Mouse (Mus musculus): ENCODE results near the gene Methig1. TPM values are rescaled to one million over a fixed set of nuclear protein-coding genes. Genes with fewer than 3 reads are reported as not detected.

Gene Methig1
- polyA plus RNA-seq, 1 experiment from 2014 or later: not detected

DNA sequence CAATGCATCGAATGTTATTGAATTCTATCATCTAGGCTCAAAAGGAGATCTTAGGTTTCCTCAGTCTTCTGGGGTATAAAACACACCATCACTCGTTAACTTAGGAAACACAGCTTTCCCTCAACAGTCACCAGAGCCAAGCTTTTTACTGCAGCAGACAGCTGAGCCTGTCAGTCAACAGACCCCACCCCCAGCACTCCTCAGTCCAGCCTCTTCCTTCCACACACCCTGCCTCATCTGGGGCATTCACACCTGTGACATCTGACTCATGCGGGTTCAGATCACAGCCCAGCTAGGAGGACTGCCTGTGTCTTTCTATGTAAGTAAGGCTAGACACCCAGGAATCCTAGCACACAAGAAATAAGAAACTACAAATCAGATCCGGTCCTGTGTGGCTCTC, 61.1 kb downstream of the Methig1 start:
- WGBS: 58% methylated on average over 4 of the region's 4 CpGs
- no peak for ATAC-seq (ENCODE audit: insufficient read depth)
- no peak overlapping the region for H3K4me3 ChIP-seq (ENCODE audit: low read depth, low read length)
- TF ChIP-seq CTCF (IDR thresholded peaks at IDR 0.05; ENCODE audit: low read depth): no peak
- no peaks in the 10 kb centered on the region for H3K27me3 ChIP-seq (ENCODE audit: insufficient read depth, low read length)
- DNase-seq: no peak
- no peak overlapping the region for H3K4me2 ChIP-seq
- peaks cover 18% of the 10 kb centered on the region for H3K36me3 ChIP-seq (ENCODE audit: insufficient read depth)
- H3K9me3 ChIP-seq (ENCODE audit: low read depth, low read length): no peaks in the 10 kb centered on the region
- no peak overlapping the region for H3K9ac ChIP-seq
- H3K27ac ChIP-seq (ENCODE audit: low read depth): no peak overlapping the region
- no peaks in the 10 kb centered on the region for H3K4me1 ChIP-seq (ENCODE audit: insufficient read depth)

DNA sequence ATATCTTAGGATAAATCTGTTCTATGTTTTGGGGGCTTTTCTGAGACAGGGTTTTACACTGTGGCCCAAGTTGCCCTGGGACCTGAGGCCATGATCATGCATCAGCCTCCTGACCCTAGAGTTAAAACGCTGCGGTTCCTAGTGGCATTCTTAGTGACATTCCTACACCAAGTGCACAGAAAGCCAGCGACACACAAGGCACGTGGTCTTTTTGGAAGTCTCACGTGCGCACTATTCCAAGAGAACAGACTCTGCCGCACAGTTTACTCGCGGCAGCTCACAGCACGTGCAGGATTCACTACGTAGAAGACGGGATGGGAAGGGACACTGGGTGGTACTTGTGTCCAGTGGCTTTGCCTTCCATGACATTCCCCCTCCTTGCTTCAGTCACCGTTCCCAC, 62.0 kb downstream of the Methig1 start:
- Histone ChIP-seq H3K9me3 (ENCODE audit: low read depth, low read length) (no peaks in the 10 kb centered on the region), H3K4me1 (ENCODE audit: insufficient read depth) (no peaks in the 10 kb centered on the region)
- 92% methylated on average over 13 of the region's 13 CpGs for WGBS

DNA sequence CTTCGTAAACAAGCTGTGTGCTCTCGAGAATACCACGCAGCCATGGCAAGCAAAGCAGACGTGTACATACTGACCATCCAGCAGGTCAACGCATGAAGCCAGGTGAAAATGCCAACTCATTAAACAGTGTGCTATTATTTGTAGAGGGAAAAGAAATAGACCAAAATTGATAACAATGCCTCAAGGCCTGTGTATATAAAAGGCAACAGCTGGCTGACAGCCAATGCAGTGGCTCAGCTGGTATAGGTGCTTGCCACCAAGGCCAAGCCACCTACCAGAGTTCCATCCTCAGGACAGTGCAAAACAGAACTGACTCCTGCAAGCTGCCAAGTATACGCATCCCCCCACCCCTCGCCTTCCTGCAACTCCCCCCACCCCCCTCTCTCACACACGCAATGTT, 62.7 kb downstream of the Methig1 start:
- DNase-seq: no peak

More for the DNA sequence above, 62.0 kb downstream of the Methig1 start:
- Histone ChIP-seq H3K4me3 (ENCODE audit: low read depth, low read length) (no peak overlapping the region), H3K9ac (no peak overlapping the region), H3K4me2 (no peak overlapping the region), H3K27me3 (ENCODE audit: insufficient read depth, low read length) (no peaks in the 10 kb centered on the region), H3K27ac (ENCODE audit: low read depth) (no peak overlapping the region), H3K36me3 (ENCODE audit: insufficient read depth) (peaks cover 9% of the 10 kb centered on the region)
- DNase-seq: no peak
- ATAC-seq (ENCODE audit: insufficient read depth): no peak
- TF ChIP-seq CTCF (IDR thresholded peaks at IDR 0.05; ENCODE audit: low read depth): no peak

DNA sequence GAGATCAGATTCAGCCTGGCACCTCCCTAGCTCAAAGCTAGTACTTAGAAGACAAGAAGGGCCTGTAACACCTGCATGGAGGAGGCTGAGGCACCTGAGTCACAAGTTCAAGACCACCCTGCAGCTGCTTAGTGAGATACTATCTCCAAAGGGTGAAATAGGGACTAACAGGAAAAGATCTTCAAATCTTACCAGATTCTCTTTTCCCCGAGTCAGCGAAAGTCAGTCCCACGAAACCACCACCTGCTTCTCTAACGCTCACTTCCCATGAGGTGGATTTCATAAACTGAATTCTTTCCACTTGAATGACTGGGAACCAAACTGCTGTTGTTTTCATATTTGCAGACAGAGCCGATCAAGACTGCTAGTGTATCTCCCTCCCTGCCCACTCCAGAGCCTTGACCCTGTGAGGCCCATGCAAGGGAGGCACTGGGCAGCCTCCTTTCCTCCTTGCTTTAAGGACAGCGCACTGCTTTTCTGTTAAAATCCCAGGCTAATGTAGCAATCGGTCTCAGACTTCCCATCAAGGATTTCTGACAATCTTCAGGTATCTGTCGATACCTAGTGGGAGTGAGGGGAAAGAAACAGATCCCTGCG, 65.0 kb downstream of the Methig1 start:
- ATAC-seq (ENCODE audit: insufficient read depth) (no peak), DNase-seq (no peak)
- no peak overlapping the region for H3K27ac ChIP-seq (ENCODE audit: low read depth)
- TF ChIP-seq CTCF (IDR thresholded peaks at IDR 0.05; ENCODE audit: low read depth): no peak
- H3K4me1 ChIP-seq (ENCODE audit: insufficient read depth): 0 out of 2 replicates have a peak, but pooled peaks cover 6% of the 10 kb centered on the region
- H3K36me3 ChIP-seq (ENCODE audit: insufficient read depth): no peaks in the 10 kb centered on the region
- no peak overlapping the region for H3K4me3 ChIP-seq (ENCODE audit: low read depth, low read length)
- 82% methylated on average over 9 of the region's 9 CpGs for WGBS
- H3K9ac ChIP-seq: no peak overlapping the region
- no peaks in the 10 kb centered on the region for H3K9me3 ChIP-seq (ENCODE audit: low read depth, low read length)
- H3K4me2 ChIP-seq: no peak overlapping the region
- no peaks in the 10 kb centered on the region for H3K27me3 ChIP-seq (ENCODE audit: insufficient read depth, low read length)

More for the DNA sequence above, 62.7 kb downstream of the Methig1 start:
- WGBS: 72% methylated on average over 8 of the region's 8 CpGs
- no peak for TF ChIP-seq CTCF (IDR thresholded peaks at IDR 0.05; ENCODE audit: low read depth)
- H3K9me3 ChIP-seq (ENCODE audit: low read depth, low read length): no peaks in the 10 kb centered on the region
- H3K4me3 ChIP-seq (ENCODE audit: low read depth, low read length): no peak overlapping the region
- H3K27me3 ChIP-seq (ENCODE audit: insufficient read depth, low read length): no peaks in the 10 kb centered on the region
- ATAC-seq (ENCODE audit: insufficient read depth): no peak
- no peaks in the 10 kb centered on the region for H3K4me1 ChIP-seq (ENCODE audit: insufficient read depth)
- no peak overlapping the region for H3K4me2 ChIP-seq
- 0 out of 2 replicates have a peak, but pooled peaks cover 5% of the 10 kb centered on the region for H3K36me3 ChIP-seq (ENCODE audit: insufficient read depth)
- H3K27ac ChIP-seq (ENCODE audit: low read depth): no peak overlapping the region
- H3K9ac ChIP-seq: no peak overlapping the region

DNA sequence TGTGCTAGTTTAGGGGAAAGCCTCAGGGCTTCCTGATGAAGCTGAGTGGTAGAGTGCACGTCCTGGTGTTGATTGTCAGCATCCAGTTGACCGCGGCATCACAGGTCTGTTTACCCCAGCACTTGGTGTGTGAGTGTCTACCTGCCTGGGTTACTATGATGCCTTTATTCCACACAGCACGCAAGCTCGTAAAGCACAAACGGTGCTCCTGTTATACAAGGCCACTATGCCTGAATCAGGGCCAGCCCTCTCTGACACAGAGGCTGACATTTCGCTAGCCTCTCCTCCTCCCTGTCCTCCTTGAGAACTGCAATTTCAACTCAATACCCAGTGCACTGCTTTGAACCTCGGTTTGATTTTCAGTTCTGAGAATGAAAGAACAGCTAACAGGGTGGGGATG, 66.4 kb downstream of the Methig1 start:
- Histone ChIP-seq H3K36me3 (ENCODE audit: insufficient read depth) (no peaks in the 10 kb centered on the region), H3K4me2 (peak overlapping the region; percentile 94), H3K27me3 (ENCODE audit: insufficient read depth, low read length) (peaks cover 7% of the 10 kb centered on the region), H3K4me3 (ENCODE audit: low read depth, low read length) (no peak overlapping the region), H3K9me3 (ENCODE audit: low read depth, low read length) (no peaks in the 10 kb centered on the region), H3K27ac (ENCODE audit: low read depth) (no peak overlapping the region; the same call in 1 of the 2 replicates), H3K9ac (0 out of 2 replicates have a peak overlapping the region, but pooled peaks have one; percentile 2), H3K4me1 (ENCODE audit: insufficient read depth) (0 out of 2 replicates have a peak, but pooled peaks cover 6% of the 10 kb centered on the region)
- ATAC-seq (ENCODE audit: insufficient read depth) (no peak), DNase-seq (no peak)
- 68% methylated on average over 8 of the region's 8 CpGs for WGBS
- no peak for TF ChIP-seq CTCF (IDR thresholded peaks at IDR 0.05; ENCODE audit: low read depth)

DNA sequence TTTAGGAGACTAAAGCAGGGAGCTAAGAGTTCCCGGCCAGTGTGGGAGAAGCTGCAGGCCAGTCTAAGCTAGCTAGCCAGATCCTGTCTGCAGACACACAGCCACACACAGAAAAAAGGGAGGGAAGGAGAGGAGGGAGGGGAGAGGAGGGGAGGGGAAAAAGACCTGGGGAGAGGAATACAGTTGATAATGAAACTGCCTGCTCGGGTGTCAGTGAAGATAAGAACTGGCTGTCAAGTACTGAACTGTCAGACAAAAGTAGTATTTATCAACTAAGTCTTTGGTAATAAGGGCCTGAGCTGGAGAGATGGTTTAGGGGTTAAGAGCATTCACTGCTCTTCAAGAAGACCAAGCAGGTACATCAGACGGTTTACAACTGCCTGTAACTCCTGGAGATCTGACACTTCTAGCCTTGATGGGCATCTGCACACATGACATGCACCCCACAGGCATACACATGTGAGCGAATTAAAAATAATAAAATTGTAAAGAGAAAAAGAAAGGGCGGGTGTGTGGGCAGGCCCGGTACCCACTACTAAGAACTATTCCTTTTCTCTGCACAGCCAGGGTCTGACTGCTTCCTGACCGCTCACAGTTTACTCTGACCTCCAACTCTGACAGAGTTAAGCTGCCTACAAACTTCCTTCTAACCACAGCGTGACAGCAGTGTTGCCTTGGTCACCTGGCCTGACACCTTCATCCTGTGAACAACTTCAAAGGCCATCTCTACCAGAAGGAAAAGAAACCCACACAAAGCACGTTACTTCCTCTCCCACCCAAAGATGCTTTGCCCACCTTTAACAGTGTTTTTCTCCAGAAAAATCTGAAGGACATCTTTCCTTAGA, 67.2 kb downstream of the Methig1 start:
- H3K9ac ChIP-seq: 0 out of 2 replicates have a peak overlapping the region, but pooled peaks have one; percentile 2
- no peak overlapping the region for H3K4me3 ChIP-seq (ENCODE audit: low read depth, low read length)

More for the DNA sequence above, 67.2 kb downstream of the Methig1 start:
- 0 out of 2 replicates have a peak, but pooled peaks cover 6% of the 10 kb centered on the region for H3K4me1 ChIP-seq (ENCODE audit: insufficient read depth)
- H3K27me3 ChIP-seq (ENCODE audit: insufficient read depth, low read length): peaks cover 15% of the 10 kb centered on the region
- peak overlapping the region; percentile 94; the same call in 1 of the 2 replicates for H3K4me2 ChIP-seq
- TF ChIP-seq CTCF (IDR thresholded peaks at IDR 0.05; ENCODE audit: low read depth): no peak
- no peaks in the 10 kb centered on the region for H3K9me3 ChIP-seq (ENCODE audit: low read depth, low read length)
- H3K36me3 ChIP-seq (ENCODE audit: insufficient read depth): no peaks in the 10 kb centered on the region
- peak overlapping the region; percentile 26; the same call in 1 of the 2 replicates for H3K27ac ChIP-seq (ENCODE audit: low read depth)
- no peak for DNase-seq
- WGBS: 46% methylated on average over 9 of the region's 9 CpGs
- no peak for ATAC-seq (ENCODE audit: insufficient read depth)

All from lung, embryonic 14.5 days (tissue).